Mouse (Mus musculus) T-helper 17 cell (primary cell): Measurements from ENCODE around the gene Clcn3.

Source experiments
- in situ Hi-C, 2 experiments: fragments of 300-600 bp; cut with MboI, MseI; formaldehyde crosslinking; loops; 1 replicate in 1 of 2; 2 replicates in 1 of 2; pipeline ENCODE4 v1.15.1; 2025; ENCODE audit warnings: high pct_unique_total_duplicates in 2 of 2

Gene Clcn3

DNA sequence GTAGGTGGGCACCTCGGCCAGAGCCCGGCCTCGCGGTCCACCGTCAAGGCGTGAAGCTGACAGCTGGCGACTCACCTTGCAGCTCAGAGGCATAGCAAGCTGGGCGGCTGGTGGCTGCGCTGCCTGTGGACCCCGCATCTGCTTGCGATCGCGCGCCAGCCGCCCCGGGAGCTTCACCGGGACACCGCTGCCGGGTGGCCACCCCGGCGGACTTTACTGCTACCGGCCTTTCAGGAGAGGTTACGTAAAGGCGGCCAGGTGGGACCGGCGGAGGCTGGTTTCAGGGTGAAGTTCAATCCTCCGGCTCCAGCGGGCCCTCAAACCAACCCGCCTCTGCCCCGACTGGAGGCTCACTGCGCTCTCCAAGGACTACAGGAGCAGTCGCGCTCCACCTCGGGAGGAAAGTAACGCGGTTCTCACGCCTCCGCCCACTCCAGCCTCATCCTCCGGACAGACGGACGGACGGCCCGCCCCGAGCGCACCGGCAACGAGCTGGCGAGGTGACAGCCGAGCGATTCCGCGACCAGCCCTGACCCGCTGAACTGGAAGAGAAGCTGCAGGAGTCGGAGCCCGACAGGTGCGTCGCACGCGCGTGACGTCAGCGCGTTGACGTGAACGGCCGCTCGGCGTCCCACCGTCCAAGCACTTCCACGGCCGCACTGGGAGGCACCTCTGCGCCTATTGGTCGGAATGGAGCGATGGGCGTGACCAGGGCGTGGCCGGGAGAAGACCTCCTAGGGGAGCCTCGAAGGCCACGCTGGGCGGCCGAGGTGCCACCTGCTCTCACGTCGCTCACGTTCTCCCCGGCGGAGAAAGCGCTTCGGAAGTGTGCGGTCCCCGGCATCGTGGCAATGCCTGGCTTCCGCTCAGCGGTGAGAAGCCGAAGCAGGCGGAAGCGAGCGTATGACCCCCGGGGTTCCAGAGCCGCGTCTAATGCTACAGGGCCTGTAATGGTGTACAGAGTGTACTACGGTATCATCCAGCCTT, at the start of gene Clcn3:
Gene Clcn3, minus strand, starts transcription at position 600 of the 987 bp plus-strand sequence.
- in situ Hi-C loops: no loop called here

DNA sequence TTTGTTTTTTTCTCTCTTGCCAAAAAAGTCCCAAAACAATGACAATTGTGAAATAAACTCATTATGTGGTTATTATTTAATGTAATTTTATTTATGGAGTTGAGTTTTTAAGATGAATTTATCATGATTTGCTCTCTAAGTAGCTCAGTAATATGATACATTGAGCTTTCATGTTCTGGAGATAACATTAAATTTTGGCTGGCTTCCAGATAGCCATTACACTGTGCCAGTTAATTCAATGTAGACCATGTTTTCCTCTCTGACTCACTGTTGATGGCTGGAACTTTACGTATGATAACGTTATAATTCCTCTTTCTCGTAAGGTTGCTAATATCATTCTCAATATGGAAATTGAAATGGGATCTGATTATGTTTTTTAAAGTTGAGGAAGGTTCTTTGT, 13.4 kb upstream of the Clcn3 start:
- in situ Hi-C loops: loop anchor here in 1 of 2 experiments (10.0 kb wide), 1 partner anchor 488 kb away; the partner anchor contains the start of gene Cbr4

DNA sequence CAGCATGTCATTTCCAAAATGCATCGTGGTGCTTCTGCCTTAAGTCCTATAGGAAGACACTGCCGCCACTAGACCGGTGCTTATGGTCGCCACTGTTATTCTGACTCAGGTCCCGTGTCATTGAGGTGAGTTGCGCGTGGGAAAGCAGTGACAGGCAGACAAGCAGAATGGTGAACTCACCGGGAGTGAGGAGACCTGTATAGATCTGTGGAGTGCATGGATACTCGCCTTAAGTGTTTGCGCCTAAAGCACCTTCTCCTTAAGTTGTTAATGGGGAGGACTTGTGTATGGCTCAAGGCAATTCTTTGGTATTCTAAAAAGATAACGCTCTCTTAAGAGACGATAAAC, 10.5 kb upstream of the Clcn3 start:
- in situ Hi-C loops: loop anchor here in 1 of 2 experiments (10.0 kb wide), 1 partner anchor 491 kb away; the partner anchor contains the start of gene Cbr4

DNA sequence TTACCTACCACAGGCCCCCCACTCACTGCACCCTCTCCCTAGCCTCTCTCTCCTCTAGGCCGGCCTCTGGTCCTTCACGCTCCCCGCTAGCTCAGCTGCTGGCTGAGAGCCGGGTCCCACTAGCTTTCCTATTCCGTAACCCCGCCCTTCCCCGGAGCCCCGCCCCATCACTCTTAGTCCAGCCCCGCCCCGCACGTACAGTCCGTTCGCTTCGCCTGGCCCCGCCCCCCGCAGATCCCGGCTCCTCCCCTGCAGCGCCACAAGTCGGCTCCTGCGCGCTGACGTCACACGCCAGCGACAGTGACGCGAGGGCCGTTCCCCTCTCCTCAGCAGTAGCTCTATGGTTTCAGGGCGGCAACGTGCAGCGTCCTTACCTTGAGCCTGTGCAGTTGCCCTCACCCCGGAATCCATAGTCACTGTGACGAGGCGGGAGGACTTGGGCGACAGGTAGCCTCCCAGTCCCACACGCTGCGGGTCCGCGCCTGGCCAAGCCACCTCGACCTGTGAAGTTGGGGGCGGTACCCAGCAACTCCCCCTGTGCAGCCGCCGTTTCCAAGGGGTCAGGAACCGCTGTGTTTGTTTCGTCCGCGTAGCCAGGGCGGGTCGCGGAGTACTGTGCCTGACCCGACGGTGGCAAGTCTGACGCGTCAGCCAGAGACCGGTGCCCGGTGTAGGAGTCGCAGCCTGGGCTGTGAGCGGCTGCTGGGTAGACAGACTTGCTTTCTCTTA, 10.0 kb upstream of the Clcn3 start, which contains the start of gene Nek1:
Gene Nek1, plus strand, starts transcription at position 286 of the 729 bp plus-strand sequence.
- in situ Hi-C loops: loop anchor here in 1 of 2 experiments (10.0 kb wide), 1 partner anchor 492 kb away; the partner anchor contains the start of gene Cbr4

DNA sequence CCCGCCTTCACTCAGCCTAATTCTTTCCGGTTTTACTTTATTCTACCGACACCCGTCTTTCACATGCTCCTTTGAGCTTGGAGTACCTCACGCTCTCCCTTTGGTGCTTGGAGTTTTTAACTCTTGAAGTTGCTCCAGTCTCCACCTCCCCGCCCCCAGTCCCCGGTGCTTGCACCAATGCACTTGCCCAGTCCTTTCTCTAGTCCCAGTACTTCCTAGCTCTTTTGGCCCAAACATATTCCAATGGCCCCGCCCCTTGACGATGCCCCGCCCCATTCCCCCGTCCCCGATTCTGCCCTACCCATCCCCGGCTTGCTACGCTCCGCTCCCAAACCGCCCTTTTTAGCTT, 9.4 kb upstream of the Clcn3 start:
- in situ Hi-C loops: loop anchor here in 1 of 2 experiments (10.0 kb wide), 1 partner anchor 492 kb away; the partner anchor contains the start of gene Cbr4

DNA sequence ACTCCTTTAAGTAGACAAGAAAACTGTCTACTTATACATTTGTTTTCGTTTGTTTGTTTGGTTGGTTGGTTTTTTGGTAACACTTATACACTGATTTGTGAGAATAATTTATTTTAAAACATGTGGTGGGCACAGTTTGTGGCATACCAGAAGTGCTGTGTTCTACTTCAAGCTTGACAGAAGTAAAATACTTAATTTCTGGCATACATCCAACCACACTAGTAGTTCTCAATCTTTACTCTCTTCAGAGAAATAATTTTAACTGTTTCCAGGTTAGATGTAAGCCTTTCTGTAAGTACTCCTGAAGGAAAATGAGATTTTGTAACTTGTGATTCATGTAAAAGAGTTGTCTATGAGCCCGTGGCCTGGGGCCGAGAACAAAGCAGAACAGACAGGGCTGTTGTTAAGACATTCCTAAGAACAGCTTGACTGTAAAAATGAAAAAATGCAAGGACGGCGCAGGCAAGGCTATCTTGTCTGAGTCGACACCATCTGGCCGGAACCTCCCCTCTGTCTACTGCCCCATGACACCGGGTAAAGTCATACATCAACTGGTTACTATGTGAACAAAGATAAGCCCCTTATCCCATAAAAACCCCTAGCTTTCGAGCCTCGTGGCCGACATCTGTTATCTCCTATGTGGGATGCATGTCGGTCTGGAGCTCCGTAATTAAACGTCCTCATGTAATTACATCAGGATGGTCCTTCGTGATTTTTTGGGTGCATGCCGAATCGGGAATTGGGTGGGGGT, 1.3 kb upstream of the Clcn3 start:
- in situ Hi-C loops: loop anchor here in 1 of 2 experiments (5.0 kb wide), 1 partner anchor 87 kb away; no protein-coding TSS in a partner anchor

DNA sequence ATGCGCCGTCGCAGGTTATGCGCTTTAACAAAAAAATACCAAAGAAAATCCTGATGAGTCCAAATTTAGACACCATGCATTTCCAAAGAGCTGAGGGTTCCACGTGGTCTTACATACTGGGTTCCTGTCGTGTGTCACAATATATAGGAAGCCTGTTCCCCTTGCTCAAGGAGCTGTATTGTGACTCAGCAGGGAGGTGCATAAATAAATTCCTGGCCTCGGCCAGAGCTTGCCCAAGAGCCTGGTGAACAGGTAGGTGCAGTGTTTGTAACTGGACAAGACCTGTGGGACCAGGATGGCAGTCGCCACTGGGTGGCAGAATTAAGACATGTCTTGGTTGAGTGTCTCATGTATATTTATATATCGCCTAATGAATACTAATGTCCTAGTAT, 584 bp upstream of the Clcn3 start:
- in situ Hi-C loops: no loop called here

DNA sequence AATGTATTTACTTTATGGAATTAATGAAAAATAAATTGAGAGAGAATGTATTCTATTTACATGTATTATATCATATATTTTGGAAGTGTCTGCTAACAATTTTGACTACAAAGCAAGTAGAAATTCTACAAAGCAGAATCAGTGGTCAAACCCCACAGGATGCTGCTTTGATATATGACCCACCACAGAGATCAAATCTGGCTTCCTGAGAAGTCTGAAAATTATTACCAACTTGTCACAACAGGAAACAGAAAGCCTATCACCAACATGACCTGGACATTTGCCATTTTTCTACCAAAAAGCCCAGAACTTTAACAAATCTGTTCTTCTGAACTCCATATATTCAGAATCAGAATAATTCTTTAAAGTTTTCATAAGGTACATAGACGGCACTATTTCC, 1.7 kb downstream of the Clcn3 start:
- in situ Hi-C loops: no loop called here

DNA sequence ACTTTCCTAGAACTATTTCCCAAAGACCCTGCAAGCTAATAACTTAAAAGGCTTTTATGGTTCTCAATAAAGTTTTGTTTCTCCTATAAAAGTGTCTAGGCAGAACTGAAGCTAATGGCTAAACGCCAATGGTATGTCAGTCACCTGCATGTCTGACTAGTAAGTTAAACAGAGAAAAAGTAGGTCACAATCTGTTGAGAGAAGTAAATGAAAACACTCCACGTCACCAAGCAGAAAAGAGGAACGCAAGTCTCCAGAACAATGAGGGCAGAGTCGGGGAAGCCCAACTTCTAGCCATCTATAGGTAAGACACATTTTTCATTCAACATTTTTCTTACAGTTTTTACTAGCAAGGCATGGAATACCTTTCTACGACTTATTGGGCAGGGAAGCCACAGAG, 4.6 kb downstream of the Clcn3 start:
- in situ Hi-C loops: no loop called here

DNA sequence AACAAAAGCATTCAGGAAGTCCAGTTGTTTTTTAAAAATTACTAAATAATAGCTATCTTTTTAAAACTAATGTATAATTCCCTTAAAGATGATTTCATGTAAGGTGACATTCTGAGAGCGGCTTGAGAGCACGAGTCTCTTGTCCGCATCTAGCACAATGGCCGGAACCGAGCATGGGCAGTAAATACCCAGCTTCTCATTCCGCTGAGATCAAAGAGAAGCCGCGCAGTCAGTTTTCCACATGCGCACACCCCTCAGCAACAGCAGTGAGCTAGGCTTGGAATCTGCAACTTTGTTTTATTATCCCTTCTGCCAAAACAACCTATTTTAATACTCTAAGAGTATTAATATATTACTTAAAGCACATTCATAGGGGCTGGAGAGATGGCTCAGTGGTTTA, 6.3 kb downstream of the Clcn3 start:
- in situ Hi-C loops: no loop called here

DNA sequence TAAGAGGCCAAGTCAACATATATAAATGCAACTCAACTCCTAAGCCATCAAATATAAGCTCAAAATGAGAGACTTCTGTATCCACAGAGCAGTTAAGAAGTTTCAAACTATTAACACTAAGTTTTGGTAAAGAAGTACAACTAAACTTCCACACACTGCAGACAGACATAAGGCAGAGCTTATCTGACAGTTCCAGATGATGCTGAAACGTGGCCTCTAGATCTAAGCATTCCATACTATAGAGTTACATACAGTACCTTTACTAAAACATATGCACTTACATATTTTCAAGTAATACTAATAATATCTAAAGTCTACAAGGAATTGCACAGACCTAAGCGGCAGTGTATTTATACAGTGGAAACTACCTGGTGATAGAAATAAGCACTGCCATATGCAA, 8.3 kb downstream of the Clcn3 start:
- in situ Hi-C loops: no loop called here

DNA sequence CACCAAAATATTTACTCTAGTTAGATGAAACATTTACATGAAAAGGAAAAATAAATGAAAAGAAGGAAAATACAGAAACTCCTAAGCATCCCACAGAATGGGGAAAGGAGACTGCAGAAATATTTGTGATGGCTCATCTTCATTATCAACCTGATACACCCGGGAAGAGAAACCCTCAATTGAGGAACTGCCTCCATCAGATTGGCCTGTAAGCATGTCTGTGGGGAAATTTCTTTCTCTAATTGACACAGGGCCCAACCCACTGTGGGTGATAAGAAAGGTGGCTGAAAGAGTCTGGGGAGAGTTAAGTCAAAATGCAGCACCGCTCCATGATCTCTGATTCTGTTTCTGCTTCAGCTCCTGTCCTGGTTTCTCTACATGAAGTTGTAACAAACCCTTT, 9.7 kb downstream of the Clcn3 start:
- in situ Hi-C loops: no loop called here

DNA sequence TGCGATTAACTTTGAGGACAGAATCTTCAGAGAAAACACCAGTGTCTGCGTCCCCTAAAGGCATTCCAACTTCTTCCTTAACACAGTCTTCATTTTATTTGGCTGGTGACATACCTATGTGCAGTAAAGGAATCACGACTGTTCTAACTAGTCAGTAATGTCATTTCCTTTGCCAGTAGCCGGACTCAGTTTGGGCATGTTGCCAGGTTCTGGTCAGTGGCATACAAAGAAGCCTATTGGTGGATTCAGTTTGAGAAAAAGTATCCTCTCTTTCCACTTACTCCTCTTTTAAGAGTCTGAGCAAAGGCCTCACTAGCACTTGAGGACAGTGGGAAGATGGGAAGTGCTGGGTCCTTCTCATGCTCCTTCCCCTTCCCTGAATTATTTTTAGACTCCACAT, 11.3 kb downstream of the Clcn3 start:
- in situ Hi-C loops: no loop called here

DNA sequence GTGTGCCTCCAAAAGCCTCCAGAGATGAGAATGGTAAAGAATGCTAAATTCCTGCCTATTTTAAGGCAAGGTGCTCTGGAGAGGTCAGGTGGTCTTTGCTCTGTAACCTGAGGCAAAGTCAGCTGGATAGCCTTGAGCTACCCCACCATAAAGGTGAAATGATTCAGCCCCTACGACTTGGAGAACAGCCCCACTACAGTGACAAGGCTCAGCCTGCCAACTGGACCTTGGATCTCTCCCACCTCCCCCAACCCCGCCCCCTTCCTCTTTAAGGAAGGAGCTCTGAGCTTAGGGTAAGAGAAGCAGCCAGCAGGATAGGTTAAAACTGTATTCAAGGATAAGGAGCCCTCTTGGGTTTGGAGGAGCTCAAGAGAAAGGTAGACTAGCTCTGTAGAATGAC, 14.0 kb downstream of the Clcn3 start:
- in situ Hi-C loops: no loop called here

DNA sequence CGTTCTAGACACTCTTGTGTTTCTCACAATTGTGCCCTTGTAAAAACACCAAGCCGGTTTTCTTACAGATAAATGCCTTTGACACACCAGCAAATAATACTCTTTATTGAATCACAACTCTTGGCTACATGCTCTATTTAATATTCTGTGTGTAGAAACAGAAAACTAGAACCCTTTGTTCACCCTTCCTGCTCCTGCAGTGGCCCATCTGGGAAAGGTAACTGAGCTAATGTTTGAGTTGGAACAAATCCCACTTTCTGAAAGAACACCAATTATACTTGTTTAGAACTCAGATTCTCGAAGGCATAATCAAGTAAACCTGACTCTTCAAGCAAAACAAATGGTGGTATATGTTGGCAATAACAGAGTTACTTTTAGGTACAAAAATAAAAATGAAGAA, 17.4 kb downstream of the Clcn3 start:
- in situ Hi-C loops: no loop called here

DNA sequence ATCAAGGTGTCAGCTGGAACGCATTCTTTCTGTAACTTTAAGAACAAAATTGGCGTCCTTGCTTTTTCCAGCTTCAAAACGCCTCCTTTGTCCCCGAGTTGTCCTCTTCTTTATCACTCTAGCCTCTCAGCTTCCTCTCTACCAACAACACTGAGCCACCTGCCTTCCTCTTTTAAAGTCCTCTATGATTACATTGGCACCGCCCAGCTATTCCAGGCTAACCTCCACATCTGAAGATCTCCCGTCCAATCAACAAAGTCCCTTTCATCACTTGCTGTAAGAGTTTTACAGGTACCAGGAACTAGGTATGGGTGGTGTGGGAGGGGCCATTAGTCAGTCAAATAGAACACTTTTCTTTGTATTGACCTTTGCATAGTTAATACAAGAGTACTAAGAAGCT, 17.8 kb downstream of the Clcn3 start:
- in situ Hi-C loops: no loop called here

DNA sequence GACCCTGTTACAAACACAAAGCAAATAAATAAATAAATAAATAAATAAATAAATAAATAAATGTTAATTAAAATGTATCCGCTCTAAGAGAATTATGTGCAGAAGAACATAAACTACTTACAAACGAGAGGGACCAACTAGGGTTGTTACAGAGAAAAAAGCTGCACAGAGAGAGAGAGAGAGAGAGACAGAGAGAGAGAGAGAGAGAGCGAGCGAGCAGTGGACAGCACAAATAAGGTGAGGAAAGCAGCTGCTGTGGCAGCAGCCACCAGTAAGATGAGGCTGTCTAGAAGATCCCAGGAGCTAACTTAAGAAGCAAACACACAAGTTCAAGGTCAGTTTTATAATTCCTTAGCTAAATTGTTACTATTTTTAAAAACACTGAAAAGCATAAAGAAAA, 18.6 kb downstream of the Clcn3 start:
- in situ Hi-C loops: no loop called here

DNA sequence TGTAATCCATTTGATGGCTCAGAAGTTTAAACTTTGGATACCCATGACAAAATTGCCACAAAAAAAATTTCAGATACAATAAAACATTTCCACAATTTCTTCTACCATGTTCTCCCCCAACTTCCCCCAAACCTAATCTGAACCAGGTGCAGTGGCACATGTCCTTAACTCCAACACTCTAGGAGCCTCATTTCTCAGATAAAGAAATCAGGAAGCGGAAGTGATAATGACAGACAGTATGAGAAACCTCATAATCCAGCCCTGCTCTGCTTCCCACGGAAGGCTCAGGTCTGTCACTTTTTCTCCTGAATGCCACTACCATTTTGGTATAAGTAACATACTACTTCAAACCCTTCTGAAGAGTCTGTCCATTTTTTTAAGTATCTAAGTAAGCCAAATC, 19.2 kb downstream of the Clcn3 start:
- in situ Hi-C loops: no loop called here

DNA sequence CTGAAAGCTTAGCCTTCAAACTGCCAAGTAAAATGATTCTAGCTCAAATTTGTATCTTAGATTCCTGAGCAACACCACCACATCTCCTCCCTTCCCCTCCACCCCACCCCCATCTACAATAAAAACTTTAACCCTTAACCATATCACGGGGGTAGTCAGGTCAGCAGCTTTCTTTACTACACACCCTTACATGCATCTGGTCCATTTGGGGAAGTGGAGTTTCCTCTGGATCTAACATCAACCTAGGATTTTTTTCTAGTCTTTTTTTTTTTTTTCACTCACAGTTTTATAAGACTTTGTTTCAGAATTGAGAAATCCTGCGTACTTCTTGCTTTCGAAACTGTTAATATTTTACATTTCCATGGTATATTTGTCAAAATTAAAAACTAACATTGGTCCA, 20.3 kb downstream of the Clcn3 start:
- in situ Hi-C loops: no loop called here

DNA sequence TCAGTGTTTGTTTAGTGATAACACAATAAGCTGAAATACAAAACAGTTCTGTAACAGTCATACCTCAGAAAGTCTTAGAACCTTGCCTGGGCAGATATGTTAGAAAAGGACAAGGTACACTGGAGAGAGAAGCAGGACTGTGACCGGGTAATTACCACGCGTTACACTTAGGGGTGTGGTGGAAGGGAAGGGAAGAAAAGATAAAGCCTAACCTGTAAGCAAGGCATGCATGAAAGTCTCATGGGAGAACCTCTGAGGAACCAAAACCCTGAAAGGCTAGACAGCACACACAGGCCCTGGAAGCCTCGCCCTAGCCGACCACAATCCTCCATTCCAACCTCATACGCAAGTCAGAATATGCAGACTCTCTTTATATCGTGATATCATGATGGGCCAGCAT, 26.3 kb downstream of the Clcn3 start:
- in situ Hi-C loops: no loop called here

DNA sequence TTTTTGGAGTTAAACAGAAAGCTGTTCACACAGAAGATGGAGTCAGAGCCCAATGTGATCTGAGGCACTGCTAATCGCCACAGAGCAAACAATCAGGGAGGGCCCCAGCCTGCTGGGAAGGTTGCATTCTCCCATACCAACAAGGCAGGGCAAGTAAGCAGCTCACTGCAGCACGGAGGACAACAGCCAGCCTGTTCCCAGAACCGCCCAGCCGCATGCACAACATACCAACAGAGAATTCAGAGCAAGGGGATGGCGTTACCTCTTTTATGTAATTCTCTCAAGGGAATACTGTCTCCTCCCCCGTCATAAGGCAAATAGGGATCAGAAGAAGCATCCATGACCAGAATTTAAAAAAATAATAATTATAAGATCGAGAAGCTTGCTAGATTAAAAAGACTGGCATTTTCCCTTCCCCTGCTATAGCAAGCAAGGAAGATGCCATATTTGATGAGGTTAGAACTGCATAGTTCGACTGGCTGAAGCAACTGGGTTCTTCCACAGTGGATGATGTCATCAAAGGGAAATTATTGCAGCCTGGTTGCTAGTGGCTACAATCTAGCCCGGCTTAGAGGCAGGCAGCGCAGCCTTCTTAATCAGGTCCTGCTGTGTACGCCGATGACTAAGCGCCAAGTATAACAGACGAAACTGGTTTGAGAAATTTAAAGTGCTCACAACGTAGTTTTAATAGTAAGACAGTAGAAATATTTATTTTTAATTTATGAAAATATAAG, 28.7 kb downstream of the Clcn3 start:
- in situ Hi-C loops: no loop called here
